Mouse (Mus musculus) liver, embryonic 14.5 days (tissue): ENCODE results near the gene Papola.

Experiments
- CTCF ChIP-seq: IDR thresholded peaks from 2 replicates; pipeline ENCODE4 v1.5.1; 2016; ENCODE audit warnings: antibody characterized with exemption, low read depth, control low read depth
- EP300 ChIP-seq: IDR thresholded peaks from 2 replicates; pipeline ENCODE4 v1.6.1; 2016; ENCODE audit warnings: antibody characterized with exemption, low read depth

GRCm38 (mm10) chr12:105863436-105863835 is 78.9 kb downstream of the Papola start:
- TF ChIP-seq CTCF = no peak
- TF ChIP-seq EP300 = no peak
